Mouse (Mus musculus) cerebellum, adult 2 months (tissue): ENCODE data around the gene Dzip1.

Source experiments
- CTCF ChIP-seq: fragments of 200-500 bp; IDR thresholded peaks from 2 replicates; pipeline ENCODE4 v1.5.1; 2011; ENCODE audit warnings: low read depth, mild to moderate bottlenecking, control low read depth, low read length, moderate library complexity, borderline replicate concordance; ENCODE audit not compliant: insufficient read depth
- POLR2A ChIP-seq: fragments of 200-500 bp; IDR thresholded peaks from 2 replicates; pipeline ENCODE4 v1.6.1; 2011; ENCODE audit warnings: low read length, control low read depth, borderline replicate concordance; ENCODE audit not compliant: insufficient read depth

GRCm38 (mm10) chr14:118958010-118958409, 32.8 kb upstream of the Dzip1 start:
- TF ChIP-seq CTCF (no peak), POLR2A (no peak)
